Comparison of ENCODE assay signal across 28 mouse cellular contexts in the genomic region with DNA sequence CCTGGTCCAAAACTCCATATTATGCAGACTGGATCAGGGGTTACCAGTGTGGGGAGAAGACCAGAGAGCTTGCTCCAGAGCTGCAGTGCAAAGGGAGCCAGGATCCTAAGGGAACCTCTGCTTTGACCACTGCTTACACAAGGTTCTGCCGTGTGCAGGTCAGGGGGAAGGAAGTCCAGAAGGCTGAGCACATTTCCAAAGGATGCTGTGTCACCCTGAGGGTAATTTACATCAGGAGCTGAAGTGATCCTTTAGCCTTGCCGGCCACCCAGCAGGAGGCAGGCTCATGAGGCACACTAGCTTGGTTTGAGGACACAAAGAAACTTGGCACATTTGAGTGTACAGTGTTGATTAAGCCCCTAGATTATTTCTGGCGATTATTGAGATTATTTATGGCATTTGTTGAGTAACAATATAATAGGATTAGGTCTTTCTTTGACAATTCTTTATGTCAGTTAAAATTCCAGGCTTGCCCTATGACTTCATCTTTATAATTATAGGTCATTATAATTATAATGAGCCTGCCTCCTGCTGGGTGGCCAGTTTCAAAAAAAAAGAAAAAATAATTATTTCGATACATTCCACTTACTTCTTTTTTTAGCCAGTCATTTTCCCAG. TPM values are rescaled to one million over a fixed set of nuclear protein-coding genes. Genes with fewer than 3 reads are reported as not detected.
DNase-seq lines count a peak whose midpoint lies in the region; ATAC-seq and TF ChIP-seq lines count a peak whose summit lies in the region.
"Had no signal": no experiment of that assay in that cellular context is flagged by ENCODE, and none has a peak within 500 bp of the region (broad histone marks: within the 10 kb centered on the region; RNA-seq: fewer than 3 reads in every experiment).

No protein-coding gene starts in this region.

- H3K27me3 ChIP-seq in midbrain, embryonic 12.5 days = no peaks in the 10 kb centered on the region
- no peaks in the 10 kb centered on the region for H3K27me3 ChIP-seq in midbrain, postnatal 0 days (ENCODE audit: insufficient read depth, low read length)
- no peaks in the 10 kb centered on the region for H3K27me3 ChIP-seq in hindbrain, embryonic 13.5 days
- H3K27me3 ChIP-seq: CH12.LX; heart, embryonic 12.5 days; hindbrain, embryonic 12.5 days had no signal

- no peak for TF ChIP-seq CTCF in midbrain, postnatal 0 days (IDR thresholded peaks at IDR 0.05)

- no peak overlapping the region for H3K9ac ChIP-seq in midbrain, embryonic 12.5 days (replicated peaks)
- no peak overlapping the region for H3K9ac ChIP-seq in midbrain, postnatal 0 days (replicated peaks; ENCODE audit: low read length, poor library complexity, severe bottlenecking)
- no peak overlapping the region for H3K9ac ChIP-seq in hindbrain, embryonic 13.5 days
- H3K9ac ChIP-seq: heart, embryonic 12.5 days; hindbrain, embryonic 12.5 days had no signal

- no peak overlapping the region for H3K4me2 ChIP-seq in midbrain, embryonic 12.5 days (replicated peaks)
- no peak overlapping the region for H3K4me2 ChIP-seq in midbrain, postnatal 0 days (ENCODE audit: low read depth, low read length, poor library complexity, severe bottlenecking)
- no peak overlapping the region for H3K4me2 ChIP-seq in hindbrain, embryonic 13.5 days
- H3K4me2 ChIP-seq: heart, embryonic 12.5 days; hindbrain, embryonic 12.5 days had no signal

- H3K27ac ChIP-seq in midbrain, embryonic 12.5 days (replicated peaks) = no peak overlapping the region
- H3K27ac ChIP-seq in midbrain, postnatal 0 days (ENCODE audit: low read depth, low read length) = no peak overlapping the region
- no peak overlapping the region for H3K27ac ChIP-seq in hindbrain, embryonic 13.5 days
- H3K27ac ChIP-seq: gastrocnemius, adult 2 months; hindbrain, embryonic 12.5 days had no signal

- no peaks in the 10 kb centered on the region for H3K9me3 ChIP-seq in midbrain, embryonic 12.5 days
- H3K9me3 ChIP-seq in midbrain, postnatal 0 days (ENCODE audit: low read length) = no peaks in the 10 kb centered on the region
- H3K9me3 ChIP-seq in hindbrain, embryonic 13.5 days = no peaks in the 10 kb centered on the region
- H3K9me3 ChIP-seq: heart, embryonic 12.5 days; hindbrain, embryonic 12.5 days had no signal

- peak; percentile 17; the same call in 1 of the 2 replicates for ATAC-seq in midbrain, embryonic 12.5 days (ENCODE audit: low FRiP score, low read depth)
- ATAC-seq in midbrain, postnatal 0 days (ENCODE audit: low FRiP score) = no peak
- ATAC-seq in granulocyte monocyte progenitor cell, adult 5-6 weeks (replicated peaks; ENCODE audit: poor library complexity, severe bottlenecking) = peak; percentile 63
- ATAC-seq in monocyte, adult 5-6 weeks (replicated peaks; ENCODE audit: insufficient number of reproducible peaks, low FRiP score, low TSS enrichment, poor library complexity, severe bottlenecking) = no peak
- no peak for ATAC-seq in hindbrain, embryonic 13.5 days (ENCODE audit: low FRiP score)
- ATAC-seq: activated CD4-positive, CD25-positive, alpha-beta regulatory T cell, adult 4 months; inflammation-experienced regulatory T-cells, adult 6 months had no signal

- peak; percentile 24 for DNase-seq in embryo, embryonic 11 days
- DNase-seq in embryo, embryonic 9.5 days (ENCODE audit: extremely low spot score) = no peak
- DNase-seq in midbrain, postnatal 0 days (ENCODE audit: low spot score) = no peak
- no peak for DNase-seq in adipocyte (ENCODE audit: low spot score)
- DNase-seq: adrenal gland, postnatal 25 days; cerebellum, adult 9-10 months; gastrocnemius, adult 2 months; heart, adult 11 months; heart, postnatal 14 days; kidney, adult 2 months; kidney, postnatal 25 days; lung, adult 18-20 months; lung, postnatal 14 days; right cerebral cortex, adult 18-20 months; thymus, postnatal 14 days had no signal

- peaks cover 5% of the 10 kb centered on the region; the same call in 1 of the 2 replicates for H3K4me1 ChIP-seq in midbrain, embryonic 12.5 days
- H3K4me1 ChIP-seq in midbrain, postnatal 0 days (ENCODE audit: insufficient read depth, low read length) = no peaks in the 10 kb centered on the region
- no peaks in the 10 kb centered on the region for H3K4me1 ChIP-seq in hindbrain, embryonic 13.5 days (replicated peaks)
- H3K4me1 ChIP-seq: heart, embryonic 12.5 days; hindbrain, embryonic 12.5 days had no signal

- no peaks in the 10 kb centered on the region for H3K36me3 ChIP-seq in midbrain, embryonic 12.5 days
- no peaks in the 10 kb centered on the region for H3K36me3 ChIP-seq in midbrain, postnatal 0 days (ENCODE audit: insufficient read depth, low read length)
- no peaks in the 10 kb centered on the region for H3K36me3 ChIP-seq in hindbrain, embryonic 13.5 days
- H3K36me3 ChIP-seq: heart, embryonic 12.5 days; hindbrain, embryonic 12.5 days had no signal

- H3K4me3 ChIP-seq in midbrain, embryonic 12.5 days = no peak overlapping the region
- no peak overlapping the region for H3K4me3 ChIP-seq in midbrain, postnatal 0 days (ENCODE audit: low read depth, low read length)
- no peak overlapping the region for H3K4me3 ChIP-seq in hindbrain, embryonic 13.5 days
- H3K4me3 ChIP-seq: gastrocnemius, adult 2 months; heart, embryonic 12.5 days; hindbrain, embryonic 12.5 days had no signal

- 38% methylated on average over 4 of the region's 4 CpGs for WGBS in midbrain, embryonic 12.5 days
- WGBS in midbrain, postnatal 0 days = 28% methylated on average over 4 of the region's 4 CpGs
- WGBS in hindbrain, embryonic 13.5 days = 52% methylated on average over 4 of the region's 4 CpGs

RNA-seq across cellular contexts. Expression of a gene that starts 29.2 kb away (rescaled TPM):
- not detected in 2 replicates for polyA plus RNA-seq in midbrain, embryonic 12.5 days (2016; fragmentation: Nextera tagmentation; extraction: Ambion mirVana)
- not detected in 2 replicates for total RNA-seq in midbrain, postnatal 0 days (2014; rRNA removed)
- not detected in 2 replicates for polyA plus RNA-seq in midbrain, postnatal 0 days (2015; fragmentation: Nextera tagmentation; extraction: Ambion mirVana)
- total RNA-seq in granulocyte monocyte progenitor cell, adult 5-6 weeks (2014; fragmentation: Nextera tagmentation) = not detected in 2 replicates
- total RNA-seq in granulocyte monocyte progenitor cell, adult 5-6 weeks (2017) = not detected in 2 replicates
- not detected in 3 replicates for total RNA-seq in monocyte, adult 5-6 weeks (2017)
- polyA plus RNA-seq in hindbrain, embryonic 13.5 days (2015; fragmentation: Nextera tagmentation; extraction: Ambion mirVana) = not detected in 2 replicates
- total RNA-seq: adrenal gland, postnatal 25 days; CH12.LX; gastrocnemius, adult 2 months; layer of hippocampus, adult 8-10 months; left cerebral cortex, postnatal 25 days had no signal
- polyA plus RNA-seq: embryonic facial prominence, embryonic 14.5 days; heart, embryonic 12.5 days; hindbrain, embryonic 12.5 days; kidney, adult 2 months; limb, embryonic 14.5 days had no signal

Comparison
In these comparisons a context has a peak if more than half of its experiments do, and no peak if none do; other contexts are left out.
1. ATAC-seq: peak in midbrain, embryonic 12.5 days (single experiment) and granulocyte monocyte progenitor cell, adult 5-6 weeks (single experiment); none in midbrain, postnatal 0 days (single experiment), monocyte, adult 5-6 weeks (single experiment) and hindbrain, embryonic 13.5 days (single experiment).